Mouse (Mus musculus) spleen, adult 18-20 months (tissue): Measurements from ENCODE around the gene St6galnac5.

Experiments used
- DNase-seq, 2 experiments: peaks; one replicate each; pipeline ENCODE4 v3.0.0; 2022; ENCODE audit warnings: mixed read lengths in 2 of 2

St6galnac5 gene

DNA sequence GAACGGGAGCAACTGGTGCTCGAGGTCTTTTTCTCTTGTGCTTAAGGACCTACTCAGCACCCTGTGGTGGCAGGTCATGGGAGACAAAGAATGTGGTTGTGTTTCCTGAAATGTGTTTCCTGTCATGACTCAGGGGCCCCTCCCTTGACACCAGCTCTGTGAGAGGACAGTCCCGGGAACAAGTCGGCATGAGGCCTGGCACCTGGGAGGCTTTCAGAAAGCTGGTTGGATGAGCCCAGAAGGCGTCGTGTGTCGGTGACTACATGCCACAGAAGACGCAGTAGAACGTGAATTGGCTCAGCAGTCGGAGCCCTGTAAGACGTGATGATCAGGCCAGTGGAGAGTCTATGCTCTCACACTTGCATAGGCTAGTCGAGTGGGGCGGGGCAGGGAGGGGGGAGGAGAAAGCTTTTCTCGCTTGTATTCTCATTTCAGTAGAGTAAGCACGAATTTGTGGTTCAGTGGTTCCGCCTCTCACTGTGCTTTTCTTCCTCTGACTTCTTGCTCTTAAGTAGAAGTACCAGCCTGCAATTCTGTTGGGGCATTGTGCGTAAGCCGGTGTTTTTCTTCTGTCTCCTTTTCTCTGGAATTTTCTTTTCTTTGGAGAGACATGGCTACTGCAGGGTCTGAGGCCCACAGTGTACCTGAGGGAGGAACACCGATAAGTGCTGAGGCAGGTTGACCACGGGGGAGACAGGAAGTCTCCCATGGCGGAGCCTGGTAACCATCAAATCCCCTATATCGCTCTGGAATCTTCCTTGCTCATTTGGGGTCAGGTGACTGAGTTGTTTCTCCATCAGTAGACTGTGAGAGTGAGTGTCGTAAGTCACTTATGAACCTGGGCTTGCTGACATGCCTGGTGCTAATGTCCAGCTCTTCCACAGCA is 69.6 kb downstream of the St6galnac5 start:
- DNase-seq: peak; percentile 35 to 38

DNA sequence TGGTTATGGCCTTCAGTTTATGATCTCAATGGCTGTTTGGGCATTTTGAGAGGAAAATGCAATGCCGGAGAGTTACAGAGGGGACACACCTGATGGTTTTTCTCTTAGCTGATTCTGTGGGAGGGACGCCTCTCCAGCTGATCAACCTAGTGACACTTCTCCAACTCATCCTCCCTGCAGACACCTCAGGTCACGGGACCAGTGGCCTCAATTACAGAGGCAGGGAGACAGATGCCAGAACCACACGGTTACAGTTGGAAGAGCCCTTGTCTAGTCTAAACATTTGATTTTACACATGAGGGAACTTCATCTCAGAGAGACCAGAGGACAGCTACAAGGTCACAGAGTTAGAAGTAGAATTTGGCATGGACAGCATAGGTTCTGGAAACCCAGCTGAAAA is 70.5 kb downstream of the St6galnac5 start:
- DNase-seq: no peak

DNA sequence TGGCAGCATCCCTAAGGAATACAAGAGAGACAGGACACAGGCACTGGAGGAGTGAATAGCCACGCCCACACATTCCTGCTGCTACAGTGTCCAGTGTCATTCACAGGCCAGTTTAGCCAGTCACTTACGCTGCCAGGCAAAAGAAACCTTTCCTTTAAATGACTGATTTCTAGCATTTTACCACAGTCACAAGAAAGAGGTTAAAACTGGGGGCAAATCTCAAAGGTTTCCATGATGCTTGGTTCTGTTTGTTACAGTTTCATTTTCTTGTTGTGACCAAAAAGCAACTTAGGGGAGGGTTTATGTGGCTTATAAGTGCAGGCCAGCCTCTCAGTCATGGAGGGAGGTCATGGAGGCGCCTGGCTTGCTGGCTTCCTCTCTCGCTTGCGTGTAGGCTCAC is 74.4 kb downstream of the St6galnac5 start:
- DNase-seq: no peak

DNA sequence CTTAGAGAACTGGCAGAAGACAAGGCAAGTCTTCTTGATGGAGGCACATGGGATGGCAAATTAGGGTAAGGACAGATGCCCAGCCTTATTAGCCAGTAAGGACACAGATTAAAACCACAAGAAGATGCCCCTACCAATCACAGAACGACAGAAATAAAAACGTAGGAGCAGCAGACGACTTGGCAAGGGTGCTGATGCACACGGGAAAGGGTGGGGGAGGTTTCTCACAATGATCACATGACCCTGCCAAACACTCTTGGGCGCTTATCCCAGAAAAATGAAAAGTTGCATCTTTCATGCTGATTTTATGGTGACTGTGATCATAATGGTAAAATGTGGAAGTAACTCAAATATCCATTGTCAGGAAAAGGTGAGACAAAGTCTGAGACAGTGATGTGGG is 75.0 kb downstream of the St6galnac5 start:
- DNase-seq: no peak

DNA sequence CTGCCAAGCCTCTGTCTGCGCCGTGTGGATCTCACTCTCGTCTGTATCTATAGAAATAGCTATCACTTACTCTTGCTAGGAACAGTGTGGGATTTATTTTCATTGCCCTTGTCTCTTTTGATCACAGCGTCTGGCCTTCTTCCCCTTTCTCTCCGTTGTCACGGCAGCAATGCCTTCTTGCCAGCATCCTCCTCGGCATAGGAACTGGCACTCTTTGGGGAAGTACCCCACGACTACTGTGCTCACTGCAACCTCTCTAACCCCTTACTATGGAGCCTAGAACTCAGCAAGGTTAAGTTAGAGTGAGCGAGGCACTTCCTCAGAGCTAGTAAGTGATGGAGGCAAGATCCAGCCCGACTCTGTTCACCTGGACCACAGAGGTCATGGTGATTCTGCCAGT is 76.2 kb downstream of the St6galnac5 start:
- no peak for DNase-seq

DNA sequence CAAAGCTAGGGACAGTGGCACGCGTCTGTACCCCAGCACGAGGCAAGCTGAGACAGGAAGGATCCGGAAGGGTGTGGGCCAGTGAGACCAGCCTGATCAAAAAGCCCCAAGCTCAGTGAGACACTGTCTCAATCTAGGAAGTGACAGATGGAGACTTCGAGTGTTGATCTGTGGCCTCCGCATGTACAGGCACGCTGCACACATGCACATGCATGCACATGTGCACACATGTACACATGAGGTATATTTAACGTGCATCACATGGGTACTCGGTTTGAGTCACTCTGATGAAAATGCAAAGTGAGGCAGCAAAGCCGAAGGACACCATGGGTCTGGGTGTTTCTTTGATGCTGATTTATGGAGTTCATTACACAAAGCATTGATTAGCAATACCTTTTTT is 77.0 kb downstream of the St6galnac5 start:
- no peak for DNase-seq

DNA sequence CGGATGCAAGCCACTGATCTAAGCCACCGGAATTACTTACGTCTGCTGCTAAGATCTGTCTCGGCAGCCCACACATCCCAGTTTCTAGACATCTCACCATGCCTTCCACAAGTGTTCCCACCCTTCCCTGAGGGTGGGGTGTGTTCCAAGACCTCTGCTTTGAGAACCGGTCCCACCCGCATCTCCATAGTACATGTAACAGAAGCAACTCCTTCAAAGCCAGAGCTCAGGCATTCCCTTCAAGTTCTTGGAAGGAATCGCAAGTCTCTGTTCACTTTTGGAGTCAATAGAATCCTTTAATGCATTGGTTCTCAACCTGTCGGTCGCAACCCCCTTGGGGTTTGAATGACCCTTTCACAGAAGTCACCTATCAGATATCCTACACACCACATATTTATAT is 83.1 kb downstream of the St6galnac5 start:
- no peak for DNase-seq

DNA sequence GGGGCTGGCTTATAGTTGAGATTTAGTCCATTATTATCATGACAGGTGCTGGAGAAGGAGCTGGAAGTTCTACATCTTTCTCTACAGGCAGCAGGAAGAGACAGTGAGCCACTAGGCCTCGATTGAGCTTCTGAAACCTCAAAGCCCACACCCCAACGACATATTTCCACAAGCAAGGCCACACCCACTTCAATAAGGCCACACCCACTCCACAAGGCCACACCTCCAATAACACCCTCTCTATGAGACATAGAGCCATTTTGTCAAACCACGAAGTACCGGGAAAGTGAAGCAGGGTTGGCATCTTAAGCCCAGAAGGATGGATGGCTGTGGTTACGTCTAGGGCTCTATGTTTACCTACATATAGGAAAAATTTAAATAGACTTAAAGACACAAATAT is 84.8 kb downstream of the St6galnac5 start:
- DNase-seq: no peak

DNA sequence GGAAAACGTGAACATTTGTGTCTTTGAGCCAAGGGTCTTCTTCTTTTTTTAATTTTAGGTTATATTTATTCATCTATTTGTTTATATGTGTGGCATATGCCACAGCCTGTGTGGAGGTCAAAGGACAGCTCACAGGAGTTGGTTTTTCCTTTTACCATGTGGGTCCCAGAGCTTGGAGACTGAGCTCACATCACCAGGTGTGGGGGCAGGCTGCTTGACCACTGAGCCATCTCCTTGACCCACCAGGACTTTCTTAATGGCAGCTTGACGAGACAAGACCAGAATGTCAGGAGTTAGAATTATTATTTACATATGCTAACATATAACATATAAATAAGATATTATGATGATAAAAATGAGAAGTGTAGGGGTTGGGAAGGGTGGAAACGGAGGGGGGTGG is 85.9 kb downstream of the St6galnac5 start:
- DNase-seq: no peak

DNA sequence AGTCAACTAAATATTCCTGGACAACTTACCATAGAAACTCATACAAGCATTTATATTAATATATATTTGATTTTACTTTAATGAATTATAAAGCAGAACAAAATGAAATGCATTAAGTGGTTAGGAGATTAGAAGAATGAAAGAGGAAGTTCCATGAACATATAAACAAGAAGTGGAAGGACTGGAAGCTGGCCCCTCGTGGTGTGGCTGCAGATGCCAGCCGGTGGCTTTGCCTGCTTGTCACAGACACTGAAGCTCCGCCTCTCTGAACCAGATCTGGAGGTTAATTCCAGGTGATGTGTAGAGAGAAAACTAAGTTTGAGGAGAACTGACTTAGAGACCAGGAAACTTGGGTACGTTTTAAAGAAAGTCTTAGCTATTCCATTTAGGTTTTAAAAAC is 87.1 kb downstream of the St6galnac5 start:
- no peak for DNase-seq

DNA sequence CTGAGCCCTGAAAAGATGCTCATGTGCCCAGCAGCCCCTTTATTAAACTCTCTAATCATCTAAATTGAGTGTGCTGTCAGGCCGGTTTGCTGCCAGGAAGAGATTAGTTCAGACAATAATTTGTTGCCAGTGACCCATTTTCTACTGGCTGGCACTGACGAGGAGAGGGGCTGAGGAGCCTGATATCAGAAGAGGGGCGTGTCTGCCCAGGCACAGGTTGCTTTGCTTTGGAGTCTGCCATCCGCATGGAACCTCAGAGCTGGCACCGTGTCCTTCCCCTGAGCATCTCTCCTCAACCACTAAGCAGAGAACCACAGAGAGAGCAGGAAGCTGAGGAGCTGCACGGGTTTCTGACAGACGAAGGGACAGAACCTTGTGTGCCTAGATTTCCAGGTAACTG is 93.9 kb downstream of the St6galnac5 start:
- no peak for DNase-seq

DNA sequence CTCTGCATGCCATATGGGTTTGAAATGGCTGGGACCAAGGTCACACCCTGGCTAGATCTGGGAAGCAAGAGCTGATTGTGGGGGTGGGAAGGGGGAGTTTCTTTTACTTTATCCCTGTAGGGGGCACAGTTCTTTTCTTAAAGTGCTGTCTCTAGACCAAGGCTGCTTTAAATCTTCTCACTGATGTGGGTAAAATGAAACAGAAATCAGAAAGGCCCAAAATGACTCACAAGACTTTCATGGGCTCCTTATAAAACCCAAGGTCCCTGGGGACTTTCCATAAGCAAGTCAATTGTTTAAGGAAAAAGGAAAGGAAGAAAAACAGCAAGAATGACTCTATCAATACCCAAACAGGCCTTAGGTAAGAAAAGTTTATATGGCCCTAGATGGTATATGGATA is 95.3 kb downstream of the St6galnac5 start:
- no peak for DNase-seq

DNA sequence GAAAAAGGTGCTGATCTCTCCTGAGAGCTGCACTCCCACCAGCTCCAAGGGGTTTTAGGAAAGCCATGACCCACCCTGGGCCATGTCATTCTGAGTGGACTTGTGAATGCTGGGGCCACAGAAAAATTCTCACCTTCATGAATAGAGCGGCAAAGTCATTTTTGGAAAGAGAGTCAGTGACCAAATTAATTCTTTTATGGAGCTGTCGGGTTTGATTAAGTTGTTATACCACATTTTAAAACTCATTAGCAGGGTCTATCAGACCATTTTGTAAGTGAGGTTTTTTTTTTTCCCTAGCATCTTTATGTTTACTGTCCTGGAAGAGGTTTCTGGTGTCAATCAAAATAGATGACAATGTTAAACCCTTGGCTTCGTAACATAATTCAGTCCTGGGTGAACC is 98.5 kb downstream of the St6galnac5 start:
- DNase-seq: no peak

DNA sequence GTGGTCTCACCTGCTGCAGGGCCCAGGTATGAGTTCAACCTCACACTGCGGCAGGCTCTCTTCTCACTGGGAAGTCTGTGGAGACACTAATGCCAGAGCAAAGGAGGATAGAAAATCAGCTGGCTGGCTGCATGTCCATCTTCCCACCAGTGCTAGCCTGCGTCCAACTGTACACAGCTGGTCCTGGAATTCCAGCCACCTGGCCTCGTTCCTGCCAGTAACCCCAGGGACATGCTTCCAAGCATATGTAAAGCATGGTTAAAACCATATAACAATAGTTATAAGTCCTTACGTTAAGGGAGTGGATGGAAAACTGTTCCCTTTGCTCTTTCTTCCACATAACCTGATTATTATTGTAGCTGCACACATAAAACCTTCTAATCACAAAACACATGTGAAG is 100.3 kb downstream of the St6galnac5 start:
- no peak for DNase-seq

DNA sequence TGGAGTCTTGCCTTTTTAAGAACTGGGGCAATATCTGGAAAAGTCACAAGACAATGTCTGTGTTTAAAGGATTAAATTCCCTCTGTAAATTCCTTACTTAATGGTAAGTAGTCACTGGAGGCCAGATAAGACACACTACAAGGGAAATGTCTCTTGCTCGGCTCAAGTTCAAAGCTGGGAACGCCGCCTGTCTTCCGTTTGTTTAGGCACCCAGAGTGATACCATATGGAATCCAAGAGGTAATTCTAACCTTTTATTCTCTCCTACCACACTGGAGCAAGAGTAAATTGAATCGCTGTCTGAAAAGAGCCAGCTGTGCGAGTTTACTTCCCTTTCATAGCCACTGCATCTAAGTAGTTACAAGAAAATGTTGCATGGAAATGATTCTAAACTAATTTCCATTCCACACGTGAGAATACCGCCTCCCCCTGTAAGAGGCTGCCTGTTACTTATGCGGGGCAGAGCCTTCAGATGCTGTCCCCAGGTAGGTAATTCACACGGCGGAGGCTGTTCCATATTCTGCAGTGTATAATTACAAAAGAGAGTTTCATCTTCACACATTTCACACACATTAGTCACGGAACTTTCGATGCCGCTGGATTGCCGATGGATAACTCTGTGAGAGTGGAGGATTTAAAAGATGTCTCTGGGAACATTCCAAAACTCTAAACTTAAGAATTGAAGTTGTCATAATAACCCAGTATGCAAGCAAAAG is 101.8 kb downstream of the St6galnac5 start:
- no peak for DNase-seq

DNA sequence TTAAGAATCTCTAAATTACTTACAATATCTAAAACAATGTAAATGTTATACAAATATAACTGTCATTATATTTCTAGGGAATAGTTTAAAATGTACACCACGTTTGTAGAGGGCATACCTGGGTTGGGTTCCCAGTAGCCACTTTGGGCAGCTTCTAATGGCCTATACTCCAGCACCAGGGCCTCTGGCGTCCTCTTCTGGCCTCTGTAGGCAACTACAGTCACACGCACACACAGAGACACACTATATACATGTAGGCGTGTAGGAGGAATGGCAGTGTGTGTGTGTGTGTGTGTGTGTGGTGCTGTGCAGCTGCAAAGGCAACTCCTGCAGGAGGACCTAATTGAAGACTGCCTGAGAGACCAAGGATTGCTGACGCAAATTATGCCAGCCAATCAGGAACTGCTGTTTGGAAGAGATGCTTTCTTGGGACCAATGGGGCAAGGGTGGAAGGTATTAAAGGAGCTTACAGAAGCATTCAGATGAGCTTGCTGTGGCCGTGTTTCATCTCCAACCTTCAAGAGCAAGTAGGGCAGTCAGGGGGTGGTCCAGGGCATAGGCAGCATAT is 106.2 kb downstream of the St6galnac5 start:
- no peak for DNase-seq

DNA sequence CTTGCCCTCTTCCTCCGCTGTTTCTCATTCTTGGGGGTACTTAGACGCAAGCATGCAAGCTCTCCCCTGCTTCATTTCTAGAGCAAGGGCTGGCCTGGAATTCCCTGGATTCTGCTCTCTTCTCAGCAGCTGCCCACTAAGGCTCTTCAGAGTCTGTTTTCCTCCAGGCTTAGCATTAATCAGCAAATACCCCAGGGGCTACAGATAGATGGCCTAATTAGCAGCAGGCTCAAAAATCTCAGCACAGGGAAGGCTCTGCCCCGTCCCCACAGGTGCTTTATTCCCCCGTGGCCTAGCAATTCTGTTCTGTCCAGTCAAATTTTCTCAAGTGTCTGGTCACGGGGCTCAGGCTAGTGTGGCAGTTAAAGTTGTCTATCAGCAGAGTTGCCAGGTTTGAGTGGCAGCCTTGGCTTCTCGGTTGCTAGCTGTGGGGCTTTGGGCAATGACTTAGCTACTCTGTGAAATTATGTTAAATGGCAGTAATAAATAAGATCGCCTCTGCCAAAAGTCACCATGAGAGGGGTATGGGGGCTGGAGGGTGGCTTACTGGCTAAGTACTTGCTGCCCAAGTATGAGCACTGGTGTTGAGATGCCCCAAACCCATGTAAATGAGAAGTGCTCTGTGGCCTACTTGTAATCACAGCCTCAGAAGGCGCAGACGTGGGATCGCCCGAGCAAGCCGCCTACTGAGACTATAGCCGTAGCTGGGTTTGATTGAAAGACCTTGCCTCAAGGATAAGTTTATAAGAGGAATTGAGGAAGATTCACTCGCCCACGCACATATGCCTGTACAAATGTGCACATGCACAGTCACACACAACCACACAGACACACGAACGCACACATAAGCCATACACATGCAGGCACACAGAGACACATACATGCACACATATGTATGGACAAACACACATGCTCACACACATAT is 107.4 kb downstream of the St6galnac5 start:
- DNase-seq: no peak

DNA sequence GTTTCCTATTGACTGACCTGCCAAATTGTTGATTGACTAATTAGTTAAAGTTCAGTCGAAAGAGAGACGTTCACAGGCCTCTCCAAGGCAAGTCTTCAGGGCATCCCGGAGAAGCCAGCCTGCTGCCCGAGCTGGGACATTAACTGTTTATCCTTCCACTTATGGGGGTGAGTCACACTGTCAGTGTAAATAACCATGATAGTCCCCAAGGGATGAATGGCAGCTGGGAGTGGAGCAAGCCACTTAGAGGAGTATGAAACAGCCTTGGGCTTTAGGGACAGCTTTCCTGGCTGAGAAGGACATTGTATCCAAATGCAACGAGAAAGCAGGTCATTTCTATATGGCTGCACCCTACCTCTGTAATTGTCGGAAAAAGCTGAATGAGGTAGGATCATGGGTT is 109.5 kb downstream of the St6galnac5 start:
- no peak for DNase-seq

DNA sequence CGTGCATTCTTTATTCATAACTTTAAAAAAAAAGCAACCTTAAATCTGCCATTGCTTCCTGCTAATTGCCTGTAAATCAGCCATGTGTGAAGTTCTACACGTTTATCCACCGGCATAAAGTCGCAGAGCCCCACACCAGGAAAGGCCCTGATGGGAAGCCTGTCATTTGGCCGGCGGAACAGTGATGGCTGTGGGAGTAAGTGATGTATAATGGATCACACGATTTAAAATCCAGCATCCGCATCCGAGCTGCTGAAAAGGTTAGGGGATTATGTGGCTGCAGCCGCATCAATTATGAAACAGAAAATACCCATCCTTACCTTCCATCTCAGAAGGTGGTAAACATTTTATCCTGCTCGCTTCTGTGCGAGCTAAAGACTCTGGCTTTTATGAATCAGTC is 110.0 kb downstream of the St6galnac5 start:
- no peak for DNase-seq

DNA sequence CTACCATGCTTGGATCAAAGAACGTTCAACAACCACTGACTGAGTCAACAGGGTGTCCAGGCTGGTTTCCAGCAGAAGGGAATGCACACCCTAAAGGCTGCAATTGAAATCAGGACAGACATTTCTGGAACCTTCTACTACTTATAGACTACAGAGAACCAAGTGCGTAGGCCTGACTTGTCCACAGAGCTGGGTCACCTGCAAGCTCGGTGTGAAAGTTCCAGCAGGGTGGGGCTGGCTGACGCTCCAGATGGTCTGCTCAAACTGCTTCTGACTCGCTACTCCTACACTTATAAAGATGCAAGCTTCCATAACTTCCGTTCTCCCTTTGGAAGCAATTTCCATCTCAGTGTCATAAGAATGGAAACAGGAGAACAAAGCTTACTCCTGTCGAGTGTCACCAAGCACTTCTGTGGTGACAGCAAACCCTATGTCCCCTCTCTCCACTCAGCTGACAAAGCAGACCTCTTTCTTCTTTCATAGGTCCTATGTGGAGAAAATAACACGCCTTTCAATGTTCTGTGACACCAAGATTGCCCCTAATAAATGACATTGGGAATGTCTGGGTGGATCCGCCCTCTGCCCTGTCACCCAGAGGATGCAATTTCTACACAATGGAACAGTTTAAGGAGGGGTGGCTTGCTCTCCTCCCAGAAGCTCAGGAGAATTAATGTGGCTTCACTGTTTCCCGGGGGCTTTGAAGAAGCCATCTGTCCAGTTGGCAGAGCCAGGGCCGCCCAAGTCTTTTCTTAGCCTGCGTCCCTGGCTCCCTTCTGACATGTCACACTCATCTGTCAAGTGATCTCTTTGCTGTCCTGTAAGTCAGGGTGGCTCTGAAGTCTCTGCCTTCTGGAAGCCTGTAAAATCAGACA is 114.2 kb downstream of the St6galnac5 start:
- no peak for DNase-seq

DNA sequence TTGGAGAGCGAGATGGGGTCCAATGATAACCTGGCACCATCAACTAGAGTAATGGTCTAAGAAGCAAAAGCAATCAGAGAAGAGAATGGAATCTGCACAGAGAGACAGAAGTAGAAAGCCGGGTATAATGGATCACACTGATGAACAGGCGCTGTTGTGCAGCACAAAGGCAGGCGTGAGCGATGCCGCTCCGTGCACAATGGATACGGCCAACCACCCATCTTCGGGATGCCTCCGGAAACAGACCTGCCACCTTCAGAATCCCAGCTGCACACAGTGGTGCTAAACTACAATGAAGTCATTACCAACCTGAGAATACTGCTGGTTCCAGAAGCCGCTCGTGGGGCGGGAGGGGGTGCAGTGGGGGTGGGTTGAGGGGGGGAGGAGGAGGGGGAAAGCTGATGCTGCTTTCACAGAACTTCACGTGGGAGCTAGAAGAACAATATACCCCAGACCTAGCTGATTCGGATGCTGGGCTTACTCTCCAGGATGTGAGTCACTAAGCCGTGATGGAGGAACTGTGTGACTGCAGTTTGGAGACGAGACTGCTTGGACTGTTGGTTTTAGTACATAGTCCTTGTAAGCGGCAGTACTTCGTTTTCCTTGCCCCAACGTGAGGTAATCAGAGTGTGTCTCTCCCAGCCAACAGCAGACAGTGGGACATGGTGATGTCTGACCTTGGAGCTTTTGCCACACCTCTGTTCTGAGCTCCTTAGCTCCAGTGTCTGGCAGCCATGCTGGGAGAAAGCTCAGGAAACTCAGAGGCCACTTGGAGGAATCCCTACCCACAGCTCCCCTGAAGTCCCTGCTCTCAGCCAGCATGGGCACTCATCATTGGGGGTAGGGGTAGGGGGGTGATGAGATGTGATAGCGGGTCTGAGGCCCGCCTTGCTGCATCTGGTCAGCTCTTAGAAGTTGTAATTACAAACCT is 115.7 kb downstream of the St6galnac5 start:
- no peak for DNase-seq
